Mouse (Mus musculus) MEL (cell line): ENCODE data around the gene Ddx24. TPM values are rescaled to one million over a fixed set of nuclear protein-coding genes. Genes with fewer than 3 reads are reported as not detected.

Source experiments
- DNase-seq: peaks from one replicate; pipeline ENCODE4 v3.0.0; 2011; ENCODE audit warnings: low read depth, low spot score
- H3K27ac ChIP-seq: 2 replicates; pipeline ENCODE4 v1.5.1; 2012; ENCODE audit warnings: low read depth, mild to moderate bottlenecking, control low read depth, low read length, moderate library complexity; ENCODE audit not compliant: control insufficient read depth
- H3K27me3 ChIP-seq, 2 experiments: fragments of 150-350 bp in 1 of 2; sonication (generic) in 1 of 2; 2 replicates each; pipeline ENCODE4 v1.6.1; 2012; ENCODE audit warnings: low read length in 2 of 2, mild to moderate bottlenecking in 2 of 2, improper control_type of control experiment in 1 of 2, moderate library complexity in 1 of 2; ENCODE audit not compliant: insufficient read depth in 2 of 2, control insufficient read depth in 1 of 2
- H3K36me3 ChIP-seq, 2 experiments: 2 replicates each; pipeline ENCODE4 v1.6.1; 2012 to 2014; ENCODE audit warnings: low read length in 2 of 2, improper control_type of control experiment in 1 of 2, inconsistent platforms in 1 of 2, mild to moderate bottlenecking in 1 of 2; ENCODE audit not compliant: insufficient read depth in 2 of 2, control insufficient read depth in 1 of 2
- H3K4me1 ChIP-seq, 2 experiments: fragments of 150-350 bp in 1 of 2; sonication (generic) in 1 of 2; 2 replicates each; pipeline ENCODE4 v1.6.1; 2012; ENCODE audit warnings: low read length in 2 of 2, improper control_type of control experiment in 1 of 2, mild to moderate bottlenecking in 1 of 2; ENCODE audit not compliant: insufficient read depth in 2 of 2, control insufficient read depth in 1 of 2
- H3K4me3 ChIP-seq, 2 experiments: fragments of 150-350 bp in 1 of 2; sonication (generic) in 1 of 2; 2 replicates each; pipeline ENCODE4 v1.5.1; 2012; ENCODE audit warnings: low read depth in 2 of 2, low read length in 2 of 2, mild to moderate bottlenecking in 2 of 2, moderate library complexity in 2 of 2, control low read depth in 1 of 2, improper control_type of control experiment in 1 of 2; ENCODE audit not compliant: control insufficient read depth in 1 of 2, insufficient read depth in 1 of 2
- H3K79me2 ChIP-seq: 2 replicates; pipeline ENCODE4 v1.6.1; 2012; ENCODE audit warnings: mild to moderate bottlenecking, low read length, moderate library complexity; ENCODE audit not compliant: control insufficient read depth, poor library complexity, insufficient read depth
- H3K9ac ChIP-seq: 2 replicates; pipeline ENCODE4 v1.6.1; 2012; ENCODE audit warnings: low read depth, mild to moderate bottlenecking, control low read depth, low read length, moderate library complexity; ENCODE audit not compliant: control insufficient read depth, poor library complexity, severe bottlenecking
- H3K9me3 ChIP-seq: fragments of 150-350 bp; sonication (generic); replicated peaks from 2 replicates; pipeline ENCODE4 v1.6.1; 2012; ENCODE audit warnings: mild to moderate bottlenecking, low read length, improper control_type of control experiment, moderate library complexity; ENCODE audit not compliant: insufficient read depth
- CHD1 ChIP-seq: IDR thresholded peaks from 2 replicates; pipeline ENCODE4 v1.6.1; 2012; ENCODE audit warnings: low read depth, mild to moderate bottlenecking, inconsistent platforms, low read length, improper control_type of control experiment
- CHD2 ChIP-seq: IDR thresholded peaks from 2 replicates; pipeline ENCODE4 v1.6.1; 2011; ENCODE audit warnings: low read length, improper control_type of control experiment
- ELF1 ChIP-seq: IDR thresholded peaks from 2 replicates; pipeline ENCODE4 v1.6.1; 2014; ENCODE audit warnings: low read depth, mild to moderate bottlenecking, inconsistent platforms, low read length, improper control_type of control experiment, moderate library complexity
- GABPA ChIP-seq: IDR thresholded peaks from 2 replicates; pipeline ENCODE4 v1.6.1; 2012; ENCODE audit warnings: low read depth, mild to moderate bottlenecking, inconsistent platforms, low read length, improper control_type of control experiment, moderate library complexity
- GATA1 ChIP-seq: IDR thresholded peaks from 2 replicates; pipeline ENCODE4 v1.6.1; 2011; ENCODE audit warnings: low read depth, low read length, improper control_type of control experiment
- MXI1 ChIP-seq: IDR thresholded peaks from 2 replicates; pipeline ENCODE4 v1.6.1; 2011; ENCODE audit warnings: mild to moderate bottlenecking, low read depth, low read length, improper control_type of control experiment
- POLR2A ChIP-seq, 2 experiments: IDR thresholded peaks; 2 replicates each; pipeline ENCODE4 v1.6.1; 2011 to 2012; ENCODE audit warnings: low read length in 2 of 2, mild to moderate bottlenecking in 2 of 2, control low read depth in 1 of 2, improper control_type of control experiment in 1 of 2, low read depth in 1 of 2, moderate library complexity in 1 of 2; ENCODE audit not compliant: control insufficient read depth in 1 of 2, insufficient read depth in 1 of 2, poor library complexity in 1 of 2
- POLR2AphosphoS2 ChIP-seq: IDR thresholded peaks from 2 replicates; pipeline ENCODE4 v1.6.1; 2011; ENCODE audit warnings: low read length, improper control_type of control experiment
- RAD21 ChIP-seq: IDR thresholded peaks from 2 replicates; pipeline ENCODE4 v1.6.1; 2011; ENCODE audit warnings: mild to moderate bottlenecking, low read depth, low read length, improper control_type of control experiment
- RCOR1 ChIP-seq: IDR thresholded peaks from 2 replicates; pipeline ENCODE4 v1.6.1; 2012; ENCODE audit warnings: low read depth, mild to moderate bottlenecking, inconsistent platforms, low read length, improper control_type of control experiment
- SIN3A ChIP-seq: IDR thresholded peaks from 2 replicates; pipeline ENCODE4 v1.6.1; 2012; ENCODE audit warnings: low read length, improper control_type of control experiment, inconsistent platforms
- TBP ChIP-seq: IDR thresholded peaks from 2 replicates; pipeline ENCODE4 v1.8.0; 2011; ENCODE audit warnings: low read depth, low read length, improper control_type of control experiment
- TCF12 ChIP-seq: IDR thresholded peaks from 2 replicates; pipeline ENCODE4 v1.6.1; 2014; ENCODE audit warnings: low read depth, mild to moderate bottlenecking, inconsistent platforms, low read length, improper control_type of control experiment, moderate library complexity
- USF1 ChIP-seq: IDR thresholded peaks from 2 replicates; pipeline ENCODE4 v1.6.1; 2014; ENCODE audit warnings: low read depth, mild to moderate bottlenecking, inconsistent platforms, low read length, improper control_type of control experiment, moderate library complexity
- ZC3H11A ChIP-seq: IDR thresholded peaks from 2 replicates; pipeline ENCODE4 v1.6.1; 2012; ENCODE audit warnings: low read depth, mild to moderate bottlenecking, inconsistent platforms, low read length, improper control_type of control experiment
- ZNF384 ChIP-seq: IDR thresholded peaks from 2 replicates; pipeline ENCODE4 v1.6.1; 2012; ENCODE audit warnings: low read depth, mild to moderate bottlenecking, inconsistent platforms, low read length, improper control_type of control experiment
- polyA plus RNA-seq, 2 experiments: library from polyadenylated mRNA; stranded (reverse) in 1 of 2; unstranded in 1 of 2; fragments of >175 nt in 1 of 2; fragments of >200 nt in 1 of 2; gene quantifications; 2 replicates each; pipeline versions ENCODE4 v1.2.1 to v1.2.4; 2012; ENCODE audit warnings: low replicate concordance in 2 of 2, low read depth in 1 of 2; ENCODE audit not compliant: insufficient read length in 2 of 2, insufficient read depth in 1 of 2, missing spikeins in 1 of 2
- total RNA-seq: library from RNA; depleted of rRNA; stranded (reverse); fragments of 300-350 nt; gene quantifications from 2 replicates; pipeline ENCODE4 v1.2.3, GENCODE M21; 2012

Ddx24 gene
- total and polyA plus RNA-seq, 3 experiments = 113 to 876 (median 124) TPM

DNA sequence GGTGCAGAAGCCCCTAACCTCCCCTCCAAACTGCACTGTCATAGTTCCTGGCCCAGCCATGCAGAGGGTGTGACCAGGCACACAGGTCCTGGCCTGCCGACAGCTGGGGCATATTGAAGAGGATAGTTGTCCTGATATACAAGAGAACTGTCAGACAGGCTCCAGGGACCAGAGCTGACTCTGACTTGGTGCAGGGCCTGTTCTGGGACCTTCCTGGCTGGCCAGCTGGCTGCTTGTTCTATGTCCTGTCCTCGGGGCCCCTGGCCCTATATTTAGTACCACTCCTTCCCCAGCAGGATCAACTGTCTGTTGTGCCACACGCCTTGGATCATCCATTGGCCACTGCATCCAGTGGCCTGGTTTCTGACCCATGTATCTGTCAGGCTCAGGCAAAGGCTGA is 63.3 kb downstream of the Ddx24 start:
- H3K27me3 ChIP-seq = peaks cover 0 to 4% of the 10 kb centered on the region in 2 experiments; a peak in 2 of 4 replicates

GRCm38 (mm10) chr12:103361539-103362307 is 63.9 kb downstream of the Ddx24 start:
- Histone ChIP-seq H3K4me3 (no peak overlapping the region), H3K9me3 (no peaks in the 10 kb centered on the region), H3K9ac (no peak overlapping the region), H3K79me2 (no peaks in the 10 kb centered on the region), H3K4me1 (no peaks in the 10 kb centered on the region; a peak in 1 of 4 replicates), H3K27me3 (peaks cover 0 to 8% of the 10 kb centered on the region in 2 experiments; a peak in 2 of 4 replicates), H3K27ac (no peak overlapping the region), H3K36me3 (no peaks in the 10 kb centered on the region)
- DNase-seq = no peak
- TF ChIP-seq USF1 = no peak
- TF ChIP-seq CHD2 = no peak
- TF ChIP-seq SIN3A = no peak
- TF ChIP-seq RAD21 = no peak
- TF ChIP-seq CHD1 = no peak
- TF ChIP-seq ZC3H11A = no peak
- no peak for TF ChIP-seq GATA1

More for the DNA sequence above, 63.3 kb downstream of the Ddx24 start:
- DNase-seq = no peak
- Histone ChIP-seq H3K4me1 (peaks cover 0 to 6% of the 10 kb centered on the region in 2 experiments; a peak in 2 of 4 replicates), H3K4me3 (no peak overlapping the region), H3K79me2 (no peaks in the 10 kb centered on the region), H3K9ac (no peak overlapping the region), H3K9me3 (no peaks in the 10 kb centered on the region), H3K27ac (no peak overlapping the region), H3K36me3 (peaks cover 0 to 3% of the 10 kb centered on the region in 2 experiments; a peak in 1 of 4 replicates)
- no peak for TF ChIP-seq GABPA
- no peak for TF ChIP-seq ZNF384
- no peak for TF ChIP-seq ELF1
- no peak for TF ChIP-seq RCOR1
- TF ChIP-seq POLR2AphosphoS2 = no peak
- TF ChIP-seq MXI1 = no peak
- TF ChIP-seq POLR2A (IDR thresholded peaks at IDR 0.05; ENCODE audit: control insufficient read depth in 1 of 2, insufficient read depth in 1 of 2, low read depth in 1 of 2, low read length in 2 of 2, poor library complexity in 1 of 2) = no peak
- no peak for TF ChIP-seq TBP
- TF ChIP-seq CHD2 = no peak
- no peak for TF ChIP-seq TCF12
